Mouse (Mus musculus): ENCODE results near the gene Zfp648.

The Zfp648 gene

GRCm38 (mm10) chr1:154200955-154201722, at the start of gene Zfp648:
TSS of gene Zfp648 (plus strand) at chr1:154201187.
- peak; percentile 54 for DNase-seq

- peak; percentile 29 to 47 for DNase-seq
Observed at GRCm38 (mm10) chr1:154152539-154152938, 48.4 kb upstream of the Zfp648 start.

- DNase-seq = peak; percentile 42 to 68
Observed at GRCm38 (mm10) chr1:154153800-154154199, 47.2 kb upstream of the Zfp648 start.

- peak in 1 of 2 experiments; percentile 33 for DNase-seq
Observed at GRCm38 (mm10) chr1:154156177-154157062, 44.6 kb upstream of the Zfp648 start.

GRCm38 (mm10) chr1:154157131-154157530, 43.9 kb upstream of the Zfp648 start:
- no peak for DNase-seq

- DNase-seq = no peak
Observed at GRCm38 (mm10) chr1:154167696-154168095, 33.3 kb upstream of the Zfp648 start.

GRCm38 (mm10) chr1:154175334-154175733, 25.7 kb upstream of the Zfp648 start:
- DNase-seq = no peak

GRCm38 (mm10) chr1:154177781-154178180, 23.2 kb upstream of the Zfp648 start:
- no peak for DNase-seq

GRCm38 (mm10) chr1:154178541-154179155, 22.3 kb upstream of the Zfp648 start:
- DNase-seq = no peak

GRCm38 (mm10) chr1:154180952-154181351, 20.0 kb upstream of the Zfp648 start:
- DNase-seq = peak; percentile 84 to 85

GRCm38 (mm10) chr1:154182396-154183076, 18.5 kb upstream of the Zfp648 start:
- peak; percentile 39 to 70 for DNase-seq

GRCm38 (mm10) chr1:154183077-154183751, 17.8 kb upstream of the Zfp648 start:
- DNase-seq = peak in 1 of 2 experiments; percentile 53

- no peak for DNase-seq
Observed at GRCm38 (mm10) chr1:154188229-154188628, 12.8 kb upstream of the Zfp648 start.

GRCm38 (mm10) chr1:154188631-154189030, 12.4 kb upstream of the Zfp648 start:
- DNase-seq = peak in 1 of 2 experiments; percentile 41

GRCm38 (mm10) chr1:154189842-154190530, 11.0 kb upstream of the Zfp648 start:
- peak; percentile 25 to 65 for DNase-seq

GRCm38 (mm10) chr1:154198896-154199295, 2.1 kb upstream of the Zfp648 start:
- no peak for DNase-seq

GRCm38 (mm10) chr1:154202580-154202979, 1.6 kb downstream of the Zfp648 start:
- peak; percentile 49 to 56 for DNase-seq

- no peak for DNase-seq
Observed at GRCm38 (mm10) chr1:154203386-154203785, 2.4 kb downstream of the Zfp648 start.

GRCm38 (mm10) chr1:154204652-154205573, 3.9 kb downstream of the Zfp648 start:
- no peak for DNase-seq

- no peak for DNase-seq
Observed at GRCm38 (mm10) chr1:154219991-154220390, 19.0 kb downstream of the Zfp648 start.
